ENCODE assay signal across 8 mouse cellular contexts in the genomic region with DNA sequence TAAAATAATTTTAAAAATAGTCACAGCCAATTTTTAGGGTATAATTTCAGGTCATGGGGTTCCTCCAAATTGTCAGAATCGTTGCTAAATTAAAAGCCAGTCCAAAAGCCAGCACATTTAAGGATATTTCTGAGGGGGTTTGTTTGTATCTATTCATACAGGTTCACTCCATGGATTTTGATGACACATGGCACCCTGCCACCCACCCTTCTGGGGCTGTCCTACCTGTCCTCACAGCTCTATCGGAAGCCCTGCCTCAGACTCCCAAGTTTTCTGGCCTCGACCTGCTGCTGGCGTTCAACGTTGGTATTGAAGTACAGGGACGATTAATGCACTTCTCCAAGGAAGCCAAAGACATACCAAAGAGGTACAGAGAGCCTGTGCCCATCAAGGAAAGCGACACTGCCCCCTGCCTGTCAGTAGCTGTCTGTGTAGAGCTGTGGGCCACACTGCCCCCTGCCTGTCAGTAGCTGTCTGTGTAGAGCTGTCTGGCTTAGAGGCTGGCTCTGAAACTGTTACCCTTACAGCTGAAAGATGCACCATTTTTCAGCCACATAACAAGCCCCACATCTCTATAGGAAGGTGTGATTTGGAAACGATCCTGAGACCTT. TPM values are rescaled to one million over a fixed set of nuclear protein-coding genes. Genes with fewer than 3 reads are reported as not detected.
DNase-seq lines count a peak whose midpoint lies in the region; ATAC-seq and TF ChIP-seq lines count a peak whose summit lies in the region.

No protein-coding gene starts in this region.

- H3K4me2 ChIP-seq in limb, embryonic 11.5 days (ENCODE audit: low read depth, severe bottlenecking) = no peak overlapping the region
- H3K4me2 ChIP-seq in midbrain, embryonic 14.5 days (ENCODE audit: low read length) = no peak overlapping the region

- WGBS in kidney, adult 2 months = 27% methylated on average over 8 of the region's 8 CpGs
- WGBS in limb, embryonic 11.5 days = 38% methylated on average over 8 of the region's 8 CpGs
- 42% methylated on average over 8 of the region's 8 CpGs for WGBS in midbrain, embryonic 14.5 days
- 22% methylated on average over 8 of the region's 8 CpGs for WGBS in spleen, adult 2 months

- peak; percentile 81 for ATAC-seq in limb, embryonic 11.5 days (ENCODE audit: insufficient number of reproducible peaks, low FRiP score, low TSS enrichment, low read depth)
- ATAC-seq in midbrain, embryonic 14.5 days (ENCODE audit: low FRiP score, low TSS enrichment) = peak; percentile 62; the same call in 1 of the 2 replicates

- TF ChIP-seq POLR2A in kidney, adult 2 months (IDR thresholded peaks at IDR 0.05; ENCODE audit: low read depth, low read length) = no peak
- TF ChIP-seq POLR2A in spleen, adult 2 months (IDR thresholded peaks at IDR 0.05; ENCODE audit: low read depth, low read length) = no peak

- H3K9ac ChIP-seq in limb, embryonic 11.5 days (ENCODE audit: low read length) = no peak overlapping the region
- H3K9ac ChIP-seq in midbrain, embryonic 14.5 days (replicated peaks; ENCODE audit: low read length) = no peak overlapping the region

- H3K27me3 ChIP-seq in kidney, adult 2 months (replicated peaks; ENCODE audit: control insufficient read depth, insufficient read depth, low read length) = no peaks in the 10 kb centered on the region
- H3K27me3 ChIP-seq in limb, embryonic 11.5 days (ENCODE audit: control insufficient read depth, insufficient read depth, low read length) = no peaks in the 10 kb centered on the region
- no peaks in the 10 kb centered on the region for H3K27me3 ChIP-seq in midbrain, embryonic 14.5 days (ENCODE audit: control insufficient read depth, insufficient read depth, low read length)
- H3K27me3 ChIP-seq in spleen, adult 2 months (ENCODE audit: control insufficient read depth, insufficient read depth, low read length) = no peaks in the 10 kb centered on the region

- peak; percentile 100 for TF ChIP-seq CTCF in kidney, adult 2 months (conservative IDR thresholded peaks at IDR 0.05; ENCODE audit: insufficient read depth, insufficient read length, low read depth, low read length)
- TF ChIP-seq CTCF in spleen, adult 2 months (IDR thresholded peaks at IDR 0.05; ENCODE audit: extremely low read depth, insufficient read depth, insufficient read length, insufficient replicate concordance) = peak; percentile 100

- H3K27ac ChIP-seq in kidney, adult 2 months (ENCODE audit: insufficient read depth, low read depth, low read length) = no peak overlapping the region
- no peak overlapping the region for H3K27ac ChIP-seq in limb, embryonic 11.5 days (replicated peaks; ENCODE audit: low read depth, low read length)
- no peak overlapping the region for H3K27ac ChIP-seq in midbrain, embryonic 14.5 days (replicated peaks; ENCODE audit: low read depth, low read length)
- H3K27ac ChIP-seq in spleen, adult 2 months (ENCODE audit: insufficient read depth, low read length) = no peak overlapping the region

- H3K4me1 ChIP-seq in kidney, adult 2 months (ENCODE audit: control insufficient read depth, insufficient read depth, low read length) = no peaks in the 10 kb centered on the region
- no peaks in the 10 kb centered on the region for H3K4me1 ChIP-seq in limb, embryonic 11.5 days (ENCODE audit: control insufficient read depth, insufficient read depth, low read length)
- H3K4me1 ChIP-seq in midbrain, embryonic 14.5 days (ENCODE audit: control insufficient read depth, insufficient read depth, low read length) = no peaks in the 10 kb centered on the region
- H3K4me1 ChIP-seq in spleen, adult 2 months (ENCODE audit: control insufficient read depth, insufficient read depth, insufficient read length) = no peaks in the 10 kb centered on the region; the same call in 1 of the 2 replicates

- H3K4me3 ChIP-seq in kidney, adult 2 months (ENCODE audit: insufficient read depth, low read depth, low read length) = no peak overlapping the region
- H3K4me3 ChIP-seq in limb, embryonic 11.5 days (ENCODE audit: low read depth, low read length) = no peak overlapping the region
- no peak overlapping the region for H3K4me3 ChIP-seq in midbrain, embryonic 14.5 days (replicated peaks; ENCODE audit: low read depth, low read length)
- H3K4me3 ChIP-seq in spleen, adult 2 months (ENCODE audit: extremely low read depth, insufficient read depth, insufficient read length) = no peak overlapping the region

- no peaks in the 10 kb centered on the region for H3K9me3 ChIP-seq in limb, embryonic 11.5 days (ENCODE audit: control insufficient read depth, low read length)
- no peaks in the 10 kb centered on the region for H3K9me3 ChIP-seq in midbrain, embryonic 14.5 days (ENCODE audit: control insufficient read depth, low read length)

- H3K36me3 ChIP-seq in kidney, adult 2 months (ENCODE audit: control insufficient read depth, insufficient read depth, low read length) = no peaks in the 10 kb centered on the region
- no peaks in the 10 kb centered on the region for H3K36me3 ChIP-seq in limb, embryonic 11.5 days (ENCODE audit: control insufficient read depth, insufficient read depth, low read length)
- no peaks in the 10 kb centered on the region for H3K36me3 ChIP-seq in midbrain, embryonic 14.5 days (ENCODE audit: control insufficient read depth, insufficient read depth, low read length)
- H3K36me3 ChIP-seq in spleen, adult 2 months (ENCODE audit: control insufficient read depth, insufficient read depth, low read length) = no peaks in the 10 kb centered on the region

- peak; percentile 68 to 70 for DNase-seq in urinary bladder, adult 18-20 months (ENCODE audit: low spot score in 2 of 2)
- no peak for DNase-seq in urinary bladder, postnatal 10 days (ENCODE audit: low spot score)
- peak; percentile 64 for DNase-seq in embryo, embryonic 9.5 days (ENCODE audit: extremely low spot score)
- peak; percentile 94 for DNase-seq in heart, adult 11 months
- DNase-seq in kidney, adult 2 months = peak; percentile 87
- peak; percentile 80 for DNase-seq in limb, embryonic 11.5 days (ENCODE audit: low spot score)
- peak; percentile 68 for DNase-seq in midbrain, embryonic 14.5 days
- peak; percentile 68 to 83 for DNase-seq in spleen, adult 2 months (ENCODE audit: low read depth in 1 of 2, low spot score in 2 of 2)

RNA-seq across cellular contexts. Expression of a gene that starts 4.5 kb away (rescaled TPM):
- 0.04 TPM in 1 of 2 replicates, not detected in the other for polyA plus RNA-seq in kidney, adult 2 months (2012; rRNA removed)
- polyA plus RNA-seq in limb, embryonic 11.5 days (2014; fragmentation: Nextera tagmentation; extraction: Ambion mirVana) = not detected in 2 replicates
- polyA plus RNA-seq in midbrain, embryonic 14.5 days (2014; fragmentation: Nextera tagmentation; extraction: Ambion mirVana) = 0.24 TPM in 1 of 2 replicates, not detected in the other
- polyA plus RNA-seq in spleen, adult 2 months (2012; rRNA removed) = 0.15 and 0.22 TPM in 2 replicates

RNA-seq across cellular contexts. Expression of a gene that starts 18.8 kb away (rescaled TPM):
- 24.9 and 26.5 TPM in 2 replicates for polyA plus RNA-seq in kidney, adult 2 months (2012; rRNA removed)
- polyA plus RNA-seq in limb, embryonic 11.5 days (2014; fragmentation: Nextera tagmentation; extraction: Ambion mirVana) = 27.9 and 29.8 TPM in 2 replicates
- 9.0 and 13.3 TPM in 2 replicates for polyA plus RNA-seq in midbrain, embryonic 14.5 days (2014; fragmentation: Nextera tagmentation; extraction: Ambion mirVana)
- polyA plus RNA-seq in spleen, adult 2 months (2012; rRNA removed) = 11.9 and 19.7 TPM in 2 replicates

RNA-seq across cellular contexts. Expression of a gene that starts 48.1 kb away (rescaled TPM):
- 83.0 and 90.5 TPM in 2 replicates for polyA plus RNA-seq in kidney, adult 2 months (2012; rRNA removed)
- polyA plus RNA-seq in limb, embryonic 11.5 days (2014; fragmentation: Nextera tagmentation; extraction: Ambion mirVana) = 24.0 and 25.2 TPM in 2 replicates
- 30.4 and 36.2 TPM in 2 replicates for polyA plus RNA-seq in midbrain, embryonic 14.5 days (2014; fragmentation: Nextera tagmentation; extraction: Ambion mirVana)
- polyA plus RNA-seq in spleen, adult 2 months (2012; rRNA removed) = 49.5 and 49.7 TPM in 2 replicates
